Mouse (Mus musculus) hematopoietic multipotent progenitor cell, adult 10-12 weeks (in vitro differentiated cells): ENCODE results near the gene Zfp81. TPM values are rescaled to one million over a fixed set of nuclear protein-coding genes. Genes with fewer than 3 reads are reported as not detected.

ENCODE experiments used
- polyA plus RNA-seq: library from polyadenylated mRNA; stranded (reverse); fragments of >175 nt; gene quantifications from 2 replicates; pipeline ENCODE4 v1.2.3, GENCODE M21; 2012; ENCODE audit warnings: low replicate concordance

Zfp81 gene
- polyA plus RNA-seq = 0.14 and 0.68 TPM in 2 replicates

GRCm38 (mm10) chr17:33358411-33359384, at the start of gene Zfp81:
Gene Zfp81, minus strand, starts transcription at chr17:33358878.

GRCm38 (mm10) chr17:33394182-33395034, 35.7 kb upstream of the Zfp81 start, which contains the start of gene Zfp101:
Gene Zfp101, minus strand, starts transcription at chr17:33394641.

GRCm38 (mm10) chr17:33289039-33289875, 69.4 kb downstream of the Zfp81 start, which contains the start of gene Zfp955b:
Gene Zfp955b, plus strand, starts transcription at chr17:33289544.

Other genes starting within 250 kb of the Zfp81 start
- not detected in 2 replicates for gene Morc2b, start 219.2 kb downstream of the Zfp81 start, polyA plus RNA-seq
- gene Olfr55, start 190.4 kb downstream of the Zfp81 start, polyA plus RNA-seq = not detected in 2 replicates
- not detected in 2 replicates for gene Olfr239, start 167.6 kb downstream of the Zfp81 start, polyA plus RNA-seq
- gene Olfr1564, start 137.2 kb downstream of the Zfp81 start, polyA plus RNA-seq = not detected in 2 replicates
- gene Zfp955a, start 103.7 kb downstream of the Zfp81 start, polyA plus RNA-seq = 0.14 and 0.30 TPM in 2 replicates
- gene Olfr63, start 94.2 kb downstream of the Zfp81 start, polyA plus RNA-seq = not detected in 2 replicates
- gene Zfp955b, start 69.3 kb downstream of the Zfp81 start, polyA plus RNA-seq = 0.16 and 0.43 TPM in 2 replicates
- 0.16 and 0.28 TPM in 2 replicates for gene Zfp101, start 35.8 kb upstream of the Zfp81 start, polyA plus RNA-seq
- not detected in 2 replicates for gene Actl9, start 74.0 kb upstream of the Zfp81 start, polyA plus RNA-seq
- 75.2 and 147 TPM in 2 replicates for gene Adamts10, start 165.3 kb upstream of the Zfp81 start, polyA plus RNA-seq
- 33.7 and 64.1 TPM in 2 replicates for gene Myo1f, start 196.8 kb upstream of the Zfp81 start, polyA plus RNA-seq